Mouse (Mus musculus): ENCODE data around the gene Fosl2.

The Fosl2 gene

GRCm38 (mm10) chr5:32135336-32136206, at the start of gene Fosl2:
Gene Fosl2, plus strand, starts transcription at chr5:32135801.
- peak; percentile 97 for DNase-seq

GRCm38 (mm10) chr5:32085971-32086370, 49.6 kb upstream of the Fosl2 start:
- no peak for DNase-seq

- no peak for DNase-seq
Observed at GRCm38 (mm10) chr5:32086526-32087090, 49.0 kb upstream of the Fosl2 start.

- no peak for DNase-seq
Observed at GRCm38 (mm10) chr5:32089481-32089880, 46.1 kb upstream of the Fosl2 start.

GRCm38 (mm10) chr5:32092281-32092680, 43.3 kb upstream of the Fosl2 start:
- DNase-seq: no peak

GRCm38 (mm10) chr5:32098691-32099090, 36.9 kb upstream of the Fosl2 start:
- no peak for DNase-seq

- DNase-seq: peak; percentile 81
Observed at GRCm38 (mm10) chr5:32102484-32102883, 33.1 kb upstream of the Fosl2 start.

GRCm38 (mm10) chr5:32102971-32103431, 32.6 kb upstream of the Fosl2 start:
- DNase-seq: peak; percentile 39

GRCm38 (mm10) chr5:32103545-32103944, 32.1 kb upstream of the Fosl2 start:
- no peak for DNase-seq

- no peak for DNase-seq
Observed at GRCm38 (mm10) chr5:32104119-32104990, 31.2 kb upstream of the Fosl2 start.

- DNase-seq: peak; percentile 32
Observed at GRCm38 (mm10) chr5:32106473-32107140, 29.0 kb upstream of the Fosl2 start.

GRCm38 (mm10) chr5:32110651-32111050, 24.9 kb upstream of the Fosl2 start:
- no peak for DNase-seq

GRCm38 (mm10) chr5:32112206-32112916, 23.2 kb upstream of the Fosl2 start:
- no peak for DNase-seq

- no peak for DNase-seq
Observed at GRCm38 (mm10) chr5:32120901-32121376, 14.7 kb upstream of the Fosl2 start.

GRCm38 (mm10) chr5:32121936-32122335, 13.7 kb upstream of the Fosl2 start:
- no peak for DNase-seq

GRCm38 (mm10) chr5:32122363-32122762, 13.2 kb upstream of the Fosl2 start:
- no peak for DNase-seq

GRCm38 (mm10) chr5:32124957-32125356, 10.6 kb upstream of the Fosl2 start:
- DNase-seq: no peak

GRCm38 (mm10) chr5:32127226-32127625, 8.4 kb upstream of the Fosl2 start:
- DNase-seq: no peak

- DNase-seq: no peak
Observed at GRCm38 (mm10) chr5:32127927-32128326, 7.7 kb upstream of the Fosl2 start.

- peak; percentile 83 for DNase-seq
Observed at GRCm38 (mm10) chr5:32132971-32133501, 2.6 kb upstream of the Fosl2 start.

- peak; percentile 85 for DNase-seq
Observed at GRCm38 (mm10) chr5:32133549-32134004, 2.0 kb upstream of the Fosl2 start.
